Mouse (Mus musculus) spleen, adult 2 months (tissue): ENCODE results near the gene Madd. TPM values are rescaled to one million over a fixed set of nuclear protein-coding genes. Genes with fewer than 3 reads are reported as not detected.
"Not testable (repeated sequence)": the region's sequence is repeated elsewhere in the genome, so short reads cannot be mapped to it uniquely, and the experiment has no call there.

ENCODE experiments used
- DNase-seq, 2 experiments: peaks; one replicate each; pipeline versions ENCODE4 v3.0.0 to v3.0.0-alpha.2; 2012 to 2021; ENCODE audit warnings: low spot score in 2 of 2, low read depth in 1 of 2
- H3K27ac ChIP-seq: fragments of 200-500 bp; 2 replicates; pipeline ENCODE4 v1.5.1; 2012; ENCODE audit warnings: low read length, inconsistent platforms; ENCODE audit not compliant: insufficient read depth
- H3K27me3 ChIP-seq: fragments of 200-500 bp; 2 replicates; pipeline ENCODE4 v1.6.1; 2012; ENCODE audit warnings: mild to moderate bottlenecking, moderate library complexity, low read length, inconsistent platforms; ENCODE audit not compliant: control insufficient read depth, insufficient read depth
- H3K36me3 ChIP-seq: fragments of 200-500 bp; 2 replicates; pipeline ENCODE4 v1.6.1; 2012; ENCODE audit warnings: mild to moderate bottlenecking, low read length, inconsistent platforms; ENCODE audit not compliant: control insufficient read depth, insufficient read depth
- H3K4me1 ChIP-seq: fragments of 200-500 bp; 2 replicates; pipeline ENCODE4 v1.6.1; 2011; ENCODE audit warnings: inconsistent platforms; ENCODE audit not compliant: control insufficient read depth, insufficient read depth, insufficient read length
- H3K4me3 ChIP-seq: fragments of 200-500 bp; 2 replicates; pipeline ENCODE4 v1.5.1; 2011; ENCODE audit warnings: mild to moderate bottlenecking, inconsistent platforms; ENCODE audit not compliant: insufficient read depth, insufficient read length; ENCODE audit errors: extremely low read depth
- CTCF ChIP-seq: fragments of 200-500 bp; IDR thresholded peaks from 2 replicates; pipeline ENCODE4 v1.5.1; 2011; ENCODE audit warnings: mild to moderate bottlenecking, inconsistent platforms; ENCODE audit not compliant: insufficient read depth, insufficient read length, insufficient replicate concordance; ENCODE audit errors: extremely low read depth
- POLR2A ChIP-seq: fragments of 200-500 bp; IDR thresholded peaks from 2 replicates; pipeline ENCODE4 v1.6.1; 2011; ENCODE audit warnings: low read depth, low read length, inconsistent platforms
- WGBS: fragments of 180-500 bp; shearing (Covaris S2); methylation state at CpG from one replicate; pipeline ENCODE4 v1.1.7; 2018; 5-methylcytosine and 5-hydroxymethylcytosine counted together
- polyA plus RNA-seq: library from polyadenylated mRNA; depleted of rRNA; stranded (reverse); fragments of >200 nt; gene quantifications from 2 replicates; pipeline ENCODE4 v1.2.3, GENCODE M21; 2012

Madd gene
- polyA plus RNA-seq, 1 experiment = 37.3 TPM

DNA sequence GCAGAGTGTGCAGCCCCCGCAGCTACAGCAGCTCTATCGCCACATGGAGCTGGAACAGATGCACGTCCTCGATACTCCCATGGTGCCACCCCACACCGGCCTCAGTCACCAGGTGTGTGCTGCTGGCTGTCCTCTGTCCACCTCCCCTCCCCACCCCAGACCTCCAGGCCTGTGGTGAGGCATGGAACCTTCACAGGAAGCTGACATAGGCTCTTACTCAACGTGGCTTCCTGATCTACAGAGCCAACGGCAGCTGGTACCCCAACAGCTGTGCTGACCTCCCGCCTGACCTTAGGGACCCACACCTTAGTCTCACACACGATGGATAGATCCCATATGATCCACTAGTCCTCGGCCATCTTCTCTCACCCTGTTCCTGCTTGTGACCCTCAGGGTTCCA, 70.3 kb downstream of the Madd start:
- Histone ChIP-seq H3K4me1 (no peaks in the 10 kb centered on the region), H3K36me3 (peaks cover 30% of the 10 kb centered on the region), H3K4me3 (no peak overlapping the region), H3K27ac (no peak overlapping the region), H3K27me3 (no peaks in the 10 kb centered on the region)
- TF ChIP-seq CTCF (no peak), POLR2A (no peak)
- no peak for DNase-seq
- WGBS = 47% methylated on average over 10 of the region's 10 CpGs

DNA sequence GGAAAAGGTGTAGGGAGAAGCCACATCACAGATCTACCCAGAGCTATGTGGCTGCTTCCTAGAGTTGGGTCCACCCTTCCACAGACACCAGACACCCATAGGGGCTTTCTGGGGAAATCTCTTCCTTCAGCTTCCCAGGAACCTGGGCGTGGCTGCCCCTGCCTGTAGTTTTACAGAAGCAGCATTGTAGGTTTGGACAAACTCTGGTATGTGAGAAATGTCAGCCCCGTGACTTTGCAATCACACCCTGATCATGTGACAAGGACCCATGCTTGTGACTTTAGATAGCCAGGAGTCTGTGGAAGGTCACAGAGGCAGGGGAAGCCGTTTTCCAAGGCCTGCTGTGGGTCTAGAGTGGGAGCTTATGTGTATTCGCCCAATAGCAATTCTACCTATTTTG, 71.1 kb downstream of the Madd start:
- no peak for TF ChIP-seq CTCF
- H3K36me3 ChIP-seq = peaks cover 30% of the 10 kb centered on the region
- no peak for DNase-seq
- H3K4me1 ChIP-seq = no peaks in the 10 kb centered on the region
- H3K27ac ChIP-seq = no peak overlapping the region
- WGBS = 78% methylated on average over 4 of the region's 4 CpGs
- no peak overlapping the region for H3K4me3 ChIP-seq
- H3K27me3 ChIP-seq = no peaks in the 10 kb centered on the region

DNA sequence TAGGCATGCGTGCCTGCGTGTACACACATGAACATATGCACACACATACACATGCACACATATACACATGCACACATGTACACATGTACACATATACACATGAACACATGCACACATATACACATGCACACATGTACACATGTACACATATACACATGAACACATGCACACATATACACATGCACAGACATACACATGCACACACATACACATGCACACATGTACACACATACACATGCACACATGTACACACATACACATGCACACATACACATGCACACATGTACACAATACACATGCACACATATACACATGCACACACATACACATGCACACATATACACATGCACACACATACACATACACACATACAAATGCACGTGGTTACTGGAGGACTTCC, 71.8 kb downstream of the Madd start:
- H3K4me1 ChIP-seq, H3K4me3 ChIP-seq, H3K27ac ChIP-seq, DNase-seq, H3K27me3 ChIP-seq: not testable (repeated sequence)
- WGBS = 92% methylated on average over 3 of the region's 3 CpGs
- peaks cover 30% of the 10 kb centered on the region for H3K36me3 ChIP-seq

DNA sequence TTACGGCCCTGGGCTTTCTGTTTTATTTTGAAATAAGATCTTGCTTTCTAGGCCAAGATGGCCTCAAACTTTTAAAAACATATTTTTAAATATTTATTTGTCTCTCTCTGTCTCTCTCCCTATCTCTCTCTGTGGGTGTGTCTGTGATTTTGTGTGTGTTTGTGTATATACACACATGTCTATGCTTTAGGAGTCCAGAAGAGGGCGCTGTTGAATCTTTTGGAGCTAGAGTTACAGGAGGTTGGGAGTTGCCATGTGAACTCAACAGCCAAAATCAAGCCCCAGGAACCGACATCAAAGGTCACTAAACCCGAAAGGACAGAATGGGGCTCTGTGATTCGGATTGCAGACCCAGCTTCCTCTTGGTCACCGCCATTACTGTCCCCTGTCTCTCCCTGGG, 73.2 kb downstream of the Madd start:
- DNase-seq = no peak
- no peak overlapping the region for H3K4me3 ChIP-seq
- H3K36me3 ChIP-seq = peaks cover 27% of the 10 kb centered on the region
- 89% methylated on average over 6 of the region's 6 CpGs for WGBS
- no peaks in the 10 kb centered on the region for H3K4me1 ChIP-seq
- TF ChIP-seq CTCF = no peak
- TF ChIP-seq POLR2A = no peak
- no peaks in the 10 kb centered on the region for H3K27me3 ChIP-seq
- no peak overlapping the region for H3K27ac ChIP-seq

DNA sequence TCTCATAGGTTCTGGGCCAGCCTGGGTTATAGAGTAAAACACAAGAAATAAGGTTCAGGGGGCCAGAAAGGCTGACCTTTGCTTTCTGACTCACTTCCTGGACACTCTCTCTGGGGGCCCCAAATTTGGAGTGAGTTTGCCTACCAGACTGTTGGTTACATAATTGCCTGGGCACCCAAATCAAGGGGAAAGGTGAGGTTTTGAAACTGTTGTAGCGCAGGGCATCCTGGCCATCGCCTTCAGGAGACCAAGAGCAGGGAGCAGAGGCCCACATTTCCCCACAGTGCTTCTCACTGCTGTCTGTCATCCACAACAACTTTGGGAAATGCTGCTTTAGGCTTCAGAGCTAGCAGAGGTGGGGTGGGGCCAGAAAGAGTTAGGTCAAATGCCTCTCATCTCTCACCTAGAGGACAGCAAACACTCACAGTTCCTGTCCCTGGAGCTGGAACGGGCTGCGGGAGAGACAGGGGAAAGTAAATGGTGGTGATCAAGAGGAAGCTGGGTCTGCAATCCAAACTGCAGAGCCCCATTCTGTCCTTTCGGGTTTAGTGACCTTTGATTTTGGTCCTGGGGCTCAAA, 73.7 kb downstream of the Madd start:
- Histone ChIP-seq H3K4me1 (no peaks in the 10 kb centered on the region), H3K27me3 (no peaks in the 10 kb centered on the region), H3K36me3 (peaks cover 22% of the 10 kb centered on the region), H3K4me3 (no peak overlapping the region), H3K27ac (no peak overlapping the region)
- DNase-seq = no peak
- TF ChIP-seq POLR2A (no peak), CTCF (no peak)
- 94% methylated on average over 5 of the region's 5 CpGs for WGBS

DNA sequence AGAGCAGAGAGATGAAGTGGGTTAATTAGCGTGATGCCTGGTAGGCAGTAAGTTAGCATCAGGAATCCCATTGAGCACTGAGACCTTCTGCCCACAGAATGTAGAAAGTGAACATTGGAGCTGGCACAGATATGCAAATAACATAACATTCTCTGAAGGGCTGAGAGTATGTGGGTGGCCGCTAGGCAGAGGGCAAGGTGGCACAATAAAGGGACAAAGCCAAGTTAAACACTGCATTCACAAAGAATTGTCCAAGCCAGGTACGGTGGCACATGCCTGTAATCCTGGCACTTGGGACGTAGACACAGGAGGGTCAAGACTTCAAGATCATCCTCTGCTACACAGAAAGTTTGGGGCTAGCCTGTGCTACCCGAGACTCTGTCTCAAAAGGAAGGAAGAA, 74.4 kb downstream of the Madd start:
- WGBS = 91% methylated on average over 5 of the region's 5 CpGs

DNA sequence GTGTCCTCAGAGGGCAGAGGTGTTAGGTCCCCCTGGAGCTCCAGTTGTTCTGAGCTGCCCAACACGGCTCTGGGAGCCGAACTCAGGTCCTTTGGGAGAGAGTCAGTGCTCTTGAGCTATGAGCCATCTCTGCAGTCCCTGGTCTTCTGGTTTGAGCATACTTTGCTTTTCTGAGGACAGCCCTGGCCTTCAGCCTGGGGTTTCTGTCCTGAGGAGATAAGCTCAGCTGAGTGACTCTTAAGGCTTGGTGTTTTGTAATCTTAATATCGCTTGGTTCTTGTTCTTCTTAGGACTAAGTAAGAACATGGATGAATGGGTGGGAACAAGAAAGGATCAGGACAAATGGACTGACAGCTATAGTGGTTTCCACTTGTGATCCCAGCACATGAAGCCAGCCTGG, 75.5 kb downstream of the Madd start:
- Histone ChIP-seq H3K4me1 (no peaks in the 10 kb centered on the region), H3K27me3 (no peaks in the 10 kb centered on the region), H3K27ac (no peak overlapping the region), H3K36me3 (peaks cover 10% of the 10 kb centered on the region), H3K4me3 (no peak overlapping the region)
- no peak for DNase-seq
- TF ChIP-seq CTCF = no peak
- no peak for TF ChIP-seq POLR2A
- WGBS = 85% methylated on average over 3 of the region's 3 CpGs

More for the DNA sequence above, 74.4 kb downstream of the Madd start:
- Histone ChIP-seq H3K4me3 (no peak overlapping the region), H3K27me3 (no peaks in the 10 kb centered on the region), H3K27ac (no peak overlapping the region), H3K36me3 (peaks cover 15% of the 10 kb centered on the region), H3K4me1 (no peaks in the 10 kb centered on the region)
- DNase-seq = no peak
- no peak for TF ChIP-seq CTCF
- no peak for TF ChIP-seq POLR2A
